Mouse (Mus musculus) liver, adult (tissue): ENCODE measurements around the gene Ypel4.

ENCODE experiments used
- GATA4 ChIP-seq: IDR thresholded peaks from 2 replicates; pipeline ENCODE4 v1.6.1; 2014; ENCODE audit warnings: mild to moderate bottlenecking, low read length; ENCODE audit not compliant: insufficient replicate concordance

Ypel4 gene

DNA sequence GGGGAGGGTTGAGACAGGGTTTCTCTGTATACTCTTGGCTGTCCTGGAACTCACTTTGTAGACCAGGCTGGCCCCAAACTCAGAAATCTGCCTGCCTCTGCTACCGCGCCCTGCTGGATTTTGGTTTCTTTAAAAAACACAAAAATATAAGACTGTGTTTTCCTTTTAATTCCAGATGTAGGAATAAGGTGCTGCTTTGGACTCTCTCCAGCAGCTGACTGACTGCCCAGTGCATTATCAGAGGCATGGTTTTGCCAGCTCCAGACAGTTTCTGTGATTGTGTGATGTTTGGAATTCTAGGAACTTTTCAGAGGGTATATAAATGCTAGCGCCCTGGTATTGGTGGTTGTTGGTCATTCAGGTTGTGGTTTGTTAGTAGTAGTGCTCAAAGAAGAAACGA, 16.5 kb upstream of the Ypel4 start:
- no peak for TF ChIP-seq GATA4

DNA sequence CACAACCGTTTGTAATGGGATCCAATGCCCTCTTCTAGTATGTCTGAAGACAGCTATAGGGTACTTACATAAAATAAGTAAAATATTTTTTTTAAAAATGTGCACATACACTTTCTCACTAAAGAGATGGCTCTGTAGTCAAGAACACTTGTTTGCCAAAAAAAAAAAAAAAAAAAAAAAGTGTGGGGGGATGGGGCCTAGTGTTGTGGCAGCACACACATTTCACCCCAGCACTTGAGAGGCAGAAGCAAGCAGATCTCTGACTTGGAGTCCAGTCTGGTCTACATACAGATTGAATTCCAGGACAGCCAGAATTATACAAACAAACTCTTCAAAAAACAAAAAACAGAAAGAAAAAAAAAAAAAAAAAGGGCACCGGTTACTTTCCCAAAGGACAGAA, 13.1 kb upstream of the Ypel4 start:
- no peak for TF ChIP-seq GATA4

DNA sequence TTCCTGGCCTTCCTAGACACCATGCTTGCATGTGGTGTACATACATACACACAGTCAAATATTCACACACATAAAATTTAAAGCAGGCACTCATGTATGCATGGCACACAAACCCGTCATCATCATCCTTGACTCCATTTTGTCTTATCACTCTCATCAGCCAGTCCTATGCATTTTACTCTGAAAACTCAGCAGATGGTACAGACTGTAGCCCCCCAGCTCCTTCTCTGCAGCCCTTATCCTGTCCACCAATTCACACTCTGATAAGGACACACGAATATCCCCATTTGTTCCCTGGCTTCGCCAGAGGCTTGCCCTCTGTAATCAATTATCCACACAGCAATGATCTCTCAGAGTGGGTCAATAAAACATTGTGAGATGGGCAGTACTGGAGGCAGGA, 12.7 kb upstream of the Ypel4 start:
- no peak for TF ChIP-seq GATA4

DNA sequence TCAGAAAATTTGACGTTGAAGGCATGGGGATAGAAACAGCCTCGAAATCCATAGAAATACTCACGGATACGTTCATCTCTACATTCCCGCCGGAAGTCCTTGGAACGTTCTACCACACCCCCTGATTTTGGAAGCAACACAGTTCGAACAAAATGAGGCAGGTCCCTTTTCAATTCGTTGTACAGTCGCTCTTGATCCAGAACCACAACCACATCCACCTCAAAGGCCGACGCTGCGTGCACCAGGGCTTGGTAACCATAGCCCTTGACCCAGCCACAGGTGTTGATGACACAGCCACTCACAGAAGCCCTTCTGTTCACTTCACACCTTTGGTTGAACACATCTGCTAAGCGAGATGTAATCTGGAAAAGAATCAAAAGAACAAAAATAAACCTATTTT, 10.0 kb upstream of the Ypel4 start:
- no peak for TF ChIP-seq GATA4

DNA sequence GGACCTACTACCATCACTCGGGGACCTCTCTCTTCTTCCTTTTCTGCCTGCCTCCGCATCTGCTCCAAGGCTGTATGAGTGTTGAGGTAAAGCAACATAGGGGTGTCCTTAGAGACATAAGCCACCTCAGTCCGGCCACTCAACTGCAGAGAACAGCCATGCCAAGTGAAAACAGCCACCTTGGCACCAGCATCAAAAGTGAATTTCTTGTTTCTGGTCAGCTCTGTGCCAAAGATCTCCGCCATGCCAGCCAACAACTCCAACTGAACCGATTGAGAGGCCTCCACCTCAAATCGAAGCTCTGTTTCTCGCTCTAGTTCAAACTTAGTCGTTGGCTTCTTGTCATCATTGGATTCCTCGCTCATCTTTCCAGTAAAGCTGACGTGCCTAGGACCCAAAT, 8.1 kb upstream of the Ypel4 start:
- no peak for TF ChIP-seq GATA4

DNA sequence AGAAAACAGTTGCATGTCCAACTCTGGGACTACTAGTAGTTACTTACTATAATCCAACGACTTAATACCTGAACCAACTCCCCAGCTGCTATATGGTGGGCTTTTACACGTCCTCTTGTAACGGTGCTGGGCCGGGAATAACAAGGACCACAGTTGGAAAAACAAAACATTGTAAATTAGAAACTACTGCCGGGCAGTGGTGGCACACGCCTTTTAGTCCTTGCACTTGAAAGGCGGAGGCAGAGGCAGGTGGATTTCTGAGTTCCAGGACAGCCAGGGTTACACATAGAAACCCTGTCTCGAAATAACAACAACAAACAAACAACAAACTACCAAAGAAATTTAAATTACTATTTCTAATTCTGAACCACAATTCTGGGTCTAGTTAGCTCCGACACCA, 7.1 kb upstream of the Ypel4 start:
- no peak for TF ChIP-seq GATA4

DNA sequence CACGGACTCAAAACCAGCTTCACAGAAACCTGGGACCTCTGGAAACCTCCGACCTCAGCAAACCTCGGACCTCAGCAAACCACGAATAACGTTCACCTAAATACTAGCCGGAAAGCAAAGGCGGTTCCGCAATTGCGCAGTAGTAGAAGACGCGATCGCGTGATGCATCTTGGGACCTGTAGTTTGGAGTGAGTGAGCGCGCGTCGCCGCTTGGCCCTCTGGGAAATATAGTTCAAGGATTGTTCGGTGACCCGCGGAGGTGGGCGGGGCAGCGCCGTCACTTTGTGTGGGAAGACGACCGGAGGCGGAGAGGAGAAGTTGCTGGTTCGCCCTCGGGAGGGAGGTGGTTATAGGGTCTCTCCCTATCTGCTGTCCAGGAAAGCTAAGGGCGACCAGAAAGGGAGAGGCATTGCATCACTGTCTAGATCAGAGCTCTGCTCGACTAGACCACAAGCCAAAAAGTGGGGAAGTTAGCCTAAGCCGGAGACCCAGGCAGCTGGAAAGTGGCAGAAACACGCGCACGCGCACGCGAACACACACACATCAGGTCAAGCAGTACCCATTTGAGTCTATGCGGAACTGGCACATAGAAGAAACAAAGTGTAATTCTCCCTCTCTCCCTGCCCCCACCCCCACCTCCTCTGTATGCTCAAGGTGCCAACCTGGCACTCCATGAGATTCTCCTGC, 6.5 kb upstream of the Ypel4 start, which contains the start of gene Clp1:
Gene Clp1 (minus strand): TSS at position 179 of the 687 bp plus-strand sequence.
- TF ChIP-seq GATA4, result no peak

DNA sequence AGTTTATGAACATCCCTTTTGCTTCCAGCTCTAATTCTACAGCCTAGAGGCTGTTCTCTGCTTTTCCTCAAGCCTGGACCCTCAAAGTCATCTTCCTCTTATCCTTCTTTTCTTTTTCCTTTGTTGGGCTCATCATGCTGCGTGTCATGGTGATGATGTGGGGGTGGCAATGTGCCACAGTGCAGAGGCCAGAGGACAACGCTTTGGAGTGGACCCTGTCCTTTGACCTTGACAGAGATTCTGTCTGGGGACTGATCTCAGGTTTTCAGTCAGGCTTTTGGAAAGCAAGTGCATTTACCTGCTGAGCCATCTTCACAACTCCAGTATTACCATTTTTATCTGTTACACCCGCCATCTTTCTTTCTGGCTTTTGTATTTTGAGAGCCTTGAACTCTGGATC, 2.7 kb upstream of the Ypel4 start:
- no peak for TF ChIP-seq GATA4

DNA sequence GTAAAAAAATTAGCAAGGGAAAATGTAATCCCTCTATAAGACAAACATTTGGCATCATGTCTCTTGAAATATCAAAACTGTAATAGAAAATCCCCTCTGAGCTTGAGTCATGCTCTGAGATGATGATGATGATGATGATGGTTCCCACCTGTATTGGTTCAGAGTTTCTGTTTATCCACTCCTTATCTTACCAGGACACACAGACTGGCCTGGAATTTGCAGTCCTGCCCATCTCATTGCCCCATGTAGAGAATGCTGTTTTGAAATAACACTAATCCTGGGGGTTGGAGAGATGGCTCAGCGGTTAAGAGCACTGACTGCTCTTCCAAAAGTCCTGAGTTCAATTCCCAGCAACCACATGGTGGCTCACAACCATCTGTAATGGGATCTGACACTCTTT, 1.5 kb upstream of the Ypel4 start:
- TF ChIP-seq GATA4, result no peak

DNA sequence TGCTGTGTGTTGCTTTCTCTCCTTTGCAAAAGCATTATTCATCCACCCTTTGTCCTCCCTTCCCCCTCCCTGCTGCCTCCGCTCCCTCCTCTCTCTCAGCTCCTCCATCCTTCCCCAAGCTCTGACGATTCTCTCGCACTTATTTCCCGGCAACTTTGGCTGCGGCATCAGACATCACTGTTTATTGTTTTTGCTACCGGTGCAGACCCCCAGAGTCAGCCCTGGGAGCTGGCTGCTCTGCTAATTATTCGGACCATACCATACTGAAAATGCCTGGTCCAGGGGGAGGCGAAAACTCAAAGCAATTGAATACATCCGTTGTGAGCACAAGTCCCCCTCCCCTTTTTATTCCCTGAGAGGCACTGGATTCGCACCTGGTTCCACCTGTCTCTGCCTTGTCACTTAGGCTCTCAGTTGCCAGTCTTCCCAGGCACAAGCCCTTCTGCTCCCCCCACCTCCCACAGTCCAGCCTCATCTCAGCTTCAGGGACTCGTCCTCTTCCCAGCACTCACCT, 550 bp downstream of the Ypel4 start:
- no peak for TF ChIP-seq GATA4

DNA sequence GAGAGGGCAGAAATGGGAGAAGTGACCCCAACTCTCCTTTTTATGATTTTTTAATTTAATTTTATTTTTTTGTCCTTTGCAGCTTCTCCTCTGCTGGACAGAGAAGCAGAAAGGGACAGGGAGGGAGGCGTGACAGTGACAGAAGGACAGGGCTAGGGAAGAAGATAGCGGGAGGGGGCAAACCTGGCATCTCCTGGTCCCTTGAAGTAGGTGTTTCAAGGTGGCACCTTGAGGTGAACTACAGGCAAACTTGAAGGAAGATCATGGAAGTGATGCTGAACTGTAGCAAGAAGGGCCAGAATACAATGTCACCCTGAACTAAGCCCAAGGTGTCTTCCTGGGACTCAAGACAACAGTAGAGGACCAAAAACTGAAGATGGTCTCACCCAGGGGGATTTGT, 1.1 kb downstream of the Ypel4 start:
- no peak for TF ChIP-seq GATA4

DNA sequence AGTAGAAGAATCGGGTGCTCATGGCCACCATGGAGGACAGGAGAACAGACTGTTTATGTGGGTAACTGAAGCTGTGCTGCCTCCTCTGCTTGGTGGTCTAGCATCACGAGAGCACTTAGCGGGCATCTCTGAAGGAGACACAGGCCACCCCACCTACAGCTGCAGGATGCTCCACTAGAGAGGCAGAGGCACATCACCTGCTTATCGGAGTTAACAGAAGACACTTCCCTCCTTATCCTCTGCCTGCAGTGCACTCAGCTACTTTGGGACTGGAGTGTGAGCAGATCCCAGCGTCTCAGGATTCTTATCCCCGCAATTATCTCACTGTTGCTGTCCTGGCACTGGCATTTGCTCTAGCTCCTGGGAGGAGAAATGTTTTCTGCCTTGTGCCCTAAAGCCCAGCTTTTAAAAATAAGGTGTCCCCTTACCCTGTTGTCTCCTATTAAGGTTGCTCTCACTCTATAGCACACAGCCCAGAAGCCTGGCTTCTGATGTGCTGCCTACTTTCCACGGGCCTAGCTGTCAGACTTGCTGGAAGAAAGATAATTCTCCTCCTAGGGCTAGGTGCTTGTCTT, 1.6 kb downstream of the Ypel4 start:
- TF ChIP-seq GATA4, result no peak

DNA sequence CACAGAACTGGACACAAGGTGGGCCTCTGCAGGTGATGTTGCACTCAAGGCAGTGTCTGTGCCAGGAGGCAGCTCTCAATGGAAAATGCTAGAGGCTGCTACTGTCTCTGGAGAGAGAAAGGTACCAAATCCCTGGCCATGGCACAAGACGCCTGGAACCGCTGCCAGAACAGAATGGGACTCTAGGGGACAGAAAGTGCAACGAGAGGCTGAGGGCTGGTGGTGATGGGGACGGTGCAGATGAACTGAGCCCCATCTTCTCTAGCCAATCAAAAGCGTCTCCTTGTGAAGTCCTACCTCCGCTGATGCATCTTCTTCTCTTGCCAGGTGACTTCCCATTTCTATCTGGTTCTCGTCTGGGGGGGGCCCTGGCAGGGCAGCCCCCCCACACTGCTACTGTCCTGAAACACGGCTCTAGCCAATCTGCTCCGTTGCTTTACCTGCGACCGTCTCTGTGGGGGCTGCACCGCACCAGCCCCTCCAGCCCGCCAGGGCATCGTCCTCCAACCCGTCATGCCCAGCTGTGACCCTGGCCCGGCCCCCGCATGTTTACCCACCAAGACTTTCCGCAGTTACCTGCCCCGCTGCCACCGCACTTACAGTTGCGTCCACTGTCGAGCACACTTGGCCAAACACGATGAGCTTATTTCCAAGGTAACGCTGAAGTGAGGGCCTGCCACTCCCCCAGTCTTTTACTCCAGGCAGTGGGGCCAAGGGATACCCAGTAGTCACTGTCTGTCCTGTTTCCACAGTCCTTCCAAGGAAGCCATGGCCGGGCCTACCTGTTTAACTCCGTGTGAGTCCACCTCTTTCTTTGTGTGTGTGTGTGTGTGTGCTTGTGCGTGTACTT, 2.7 kb downstream of the Ypel4 start:
- TF ChIP-seq GATA4, result no peak

DNA sequence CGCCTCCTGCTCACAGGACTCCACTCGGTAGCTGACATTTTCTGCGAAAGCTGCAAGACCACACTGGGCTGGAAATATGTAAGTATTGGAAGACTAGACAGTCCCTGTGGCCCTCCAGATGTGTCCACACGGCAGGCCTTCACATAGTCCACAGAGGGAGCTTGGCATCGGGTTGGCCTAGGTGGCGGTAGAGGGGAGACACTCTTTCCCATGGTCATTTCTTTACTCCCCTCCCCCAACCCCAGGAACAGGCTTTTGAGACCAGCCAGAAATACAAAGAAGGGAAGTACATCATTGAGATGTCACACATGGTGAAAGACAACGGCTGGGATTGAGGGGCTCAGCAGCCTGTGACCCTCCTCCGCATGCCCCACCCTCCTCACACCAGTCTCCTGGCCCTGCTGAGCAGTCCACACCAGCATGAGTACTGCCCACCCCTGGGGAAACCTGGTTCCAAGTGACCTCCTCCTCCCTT, 3.6 kb downstream of the Ypel4 start:
- TF ChIP-seq GATA4, result no peak

DNA sequence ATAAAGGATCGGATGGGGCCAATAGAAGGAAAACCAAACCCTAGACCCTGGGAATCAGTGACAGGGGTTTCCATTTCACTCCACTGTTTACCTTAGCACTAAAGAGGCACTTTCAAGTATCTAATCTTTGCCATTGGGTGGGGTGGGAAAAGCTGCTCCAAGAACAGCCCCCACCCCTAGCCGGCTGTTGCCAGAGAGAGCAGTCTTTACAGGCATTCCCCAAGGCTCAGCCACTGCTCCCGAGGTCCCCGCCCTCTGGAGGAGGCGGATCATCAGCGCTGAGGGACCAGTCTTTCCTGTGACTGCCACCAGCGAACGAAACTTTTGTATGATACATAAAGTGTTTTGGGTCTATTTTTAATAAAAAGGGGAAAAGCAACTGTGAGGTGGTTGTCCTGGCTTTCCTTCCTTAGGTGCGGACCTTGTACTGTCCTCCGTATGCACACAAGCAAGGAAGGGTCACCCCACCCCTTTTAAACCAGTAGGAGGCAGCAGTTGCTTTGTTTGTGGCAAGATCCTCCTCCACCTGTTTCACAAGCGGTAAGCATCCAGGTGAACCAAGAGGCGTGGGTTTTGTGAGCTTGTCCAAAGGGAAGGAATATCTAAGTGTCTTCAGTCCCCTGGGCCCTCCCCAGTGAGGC, 4.5 kb downstream of the Ypel4 start:
- TF ChIP-seq GATA4, result no peak

DNA sequence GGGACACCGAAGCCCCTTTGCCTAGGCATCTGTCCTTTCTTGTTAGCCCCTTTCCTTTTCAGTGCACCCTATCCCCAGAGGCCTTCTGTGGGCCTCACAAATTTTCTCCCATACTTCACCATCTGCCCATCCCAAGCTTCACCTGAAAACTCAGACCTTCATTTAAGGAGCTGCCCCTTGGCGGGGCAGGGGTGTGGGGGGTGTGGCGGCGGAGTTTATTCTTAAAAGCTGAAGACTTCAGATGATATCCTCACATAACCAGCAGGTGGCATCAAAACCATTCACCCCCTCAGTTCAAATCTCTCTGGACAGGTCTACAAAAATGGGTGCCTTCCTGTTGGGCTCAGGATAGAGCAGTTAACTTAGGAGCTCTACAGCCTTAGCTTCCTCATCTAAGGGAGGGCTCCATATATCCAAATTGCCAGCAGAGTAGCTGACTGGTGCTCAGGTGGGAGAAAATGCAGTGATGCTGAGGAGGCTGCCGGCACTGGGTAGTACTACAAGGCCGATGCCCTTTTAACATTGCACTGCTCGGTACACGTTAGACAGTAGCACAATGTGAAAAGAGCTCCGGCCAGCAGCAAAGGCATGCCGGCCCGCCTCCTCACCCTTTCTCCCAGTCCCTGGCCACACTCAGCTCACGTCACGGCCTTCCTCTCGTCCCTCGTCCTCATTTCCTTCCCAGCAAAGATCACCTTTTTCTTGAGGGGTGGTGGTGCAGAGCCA, 6.9 kb downstream of the Ypel4 start:
- no peak for TF ChIP-seq GATA4
